Mouse (Mus musculus): ENCODE results near the gene Asb16. TPM values are rescaled to one million over a fixed set of nuclear protein-coding genes. Genes with fewer than 3 reads are reported as not detected.
A peak's percentile ranks its signal among the peaks of the same experiment; 100 is the strongest.

Gene Asb16
- polyA plus RNA-seq, 1 experiment from 2014 or later, result 0.13 TPM

DNA sequence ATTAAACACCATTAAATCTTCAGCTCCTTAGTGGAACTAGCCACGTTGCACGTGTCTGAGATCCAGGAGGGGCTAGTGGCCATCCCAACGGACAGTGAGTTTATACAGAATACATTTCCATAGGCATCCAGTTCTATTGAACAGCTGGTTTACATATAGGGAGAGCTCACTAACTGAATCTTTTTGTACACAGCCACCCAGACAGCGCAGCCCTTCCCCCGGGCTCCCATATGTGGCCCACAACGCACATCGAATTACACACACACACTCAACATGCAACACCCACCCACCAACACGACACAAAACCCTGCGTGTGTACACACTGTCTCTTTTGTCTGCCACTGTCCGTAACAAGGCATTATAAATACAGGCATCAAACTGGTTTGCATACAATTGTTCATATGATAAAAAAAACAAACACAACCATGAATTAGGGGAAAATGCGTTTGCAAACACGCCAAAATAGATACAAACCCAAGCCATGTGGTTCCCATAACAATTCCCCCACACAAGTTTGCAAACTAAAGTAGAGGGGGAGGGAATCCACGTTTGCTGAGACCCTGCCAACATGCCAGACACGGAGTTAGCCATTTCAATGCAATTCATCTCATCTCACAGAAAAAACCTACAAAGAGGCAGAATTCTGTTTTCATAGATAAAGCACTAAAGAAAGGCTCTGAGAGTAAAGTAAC, 22.8 kb upstream of the Asb16 start:
- H3K4me3 ChIP-seq, result peak overlapping the region; percentile 38
- 34% methylated on average over 14 of the region's 14 CpGs for WGBS
- ATAC-seq (ENCODE audit: low FRiP score, low read depth), result peak; percentile 39; the same call in 1 of the 2 replicates

DNA sequence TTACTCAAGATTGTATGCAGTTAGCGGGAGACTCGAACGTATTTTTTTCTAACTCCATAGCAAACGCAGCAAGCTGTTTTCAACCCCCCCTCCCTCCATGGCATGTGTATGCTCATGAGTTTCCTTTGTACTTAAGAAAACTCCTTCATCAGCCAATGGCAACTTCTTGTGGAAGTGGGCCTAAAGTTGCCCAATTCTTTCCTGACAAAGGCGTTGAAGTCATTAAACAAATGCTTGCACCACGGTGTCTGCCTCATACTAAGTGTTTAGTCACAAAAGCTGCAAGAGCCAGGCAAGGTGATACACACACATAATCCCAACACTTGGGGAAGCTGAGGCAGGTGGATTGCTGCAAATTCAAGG, 22.3 kb upstream of the Asb16 start:
- H3K9me3 ChIP-seq, result no peaks in the 10 kb centered on the region
- no peak overlapping the region for H3K9ac ChIP-seq
- no peak for ATAC-seq (ENCODE audit: low FRiP score, low read depth)
- H3K4me1 ChIP-seq (replicated peaks), result peaks cover 24% of the 10 kb centered on the region
- 0 out of 2 replicates have a peak overlapping the region, but pooled peaks have one; percentile 66 for H3K4me2 ChIP-seq
- H3K36me3 ChIP-seq, result no peaks in the 10 kb centered on the region
- no peaks in the 10 kb centered on the region for H3K27me3 ChIP-seq
- WGBS, result 85% methylated on average over 6 of the region's 6 CpGs
- no peak overlapping the region for H3K4me3 ChIP-seq
- no peak overlapping the region for H3K27ac ChIP-seq (replicated peaks)

More for the DNA sequence above, 22.8 kb upstream of the Asb16 start:
- H3K36me3 ChIP-seq, result no peaks in the 10 kb centered on the region
- no peaks in the 10 kb centered on the region for H3K27me3 ChIP-seq
- no peaks in the 10 kb centered on the region for H3K9me3 ChIP-seq
- H3K4me2 ChIP-seq, result peak overlapping the region; percentile 66
- H3K4me1 ChIP-seq (replicated peaks), result peaks cover 24% of the 10 kb centered on the region
- peak overlapping the region; percentile 76 for H3K27ac ChIP-seq (replicated peaks)
- peak overlapping the region; percentile 48 for H3K9ac ChIP-seq

DNA sequence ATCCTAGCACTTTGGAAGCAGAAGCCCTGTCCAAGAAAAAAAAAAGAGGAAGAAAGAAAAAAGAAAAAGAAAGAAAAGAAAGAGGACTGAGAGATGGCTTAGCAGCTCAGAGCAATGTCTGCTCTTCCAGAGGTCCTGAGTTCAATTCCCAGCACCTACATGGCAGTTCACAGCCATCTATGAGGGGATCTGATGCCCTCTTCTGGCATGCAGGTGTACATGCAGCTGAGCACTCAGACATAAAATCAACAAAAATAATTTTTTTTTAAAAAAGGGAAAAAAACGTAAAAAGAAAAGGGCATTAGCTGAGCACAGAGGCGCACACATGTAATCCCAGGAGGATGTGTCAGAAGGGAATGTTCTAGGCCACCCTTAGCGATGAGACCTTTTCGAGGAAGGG, 21.7 kb upstream of the Asb16 start:
- Histone ChIP-seq H3K9ac (no peak overlapping the region), H3K9me3 (no peaks in the 10 kb centered on the region), H3K4me3 (no peak overlapping the region), H3K27ac (replicated peaks) (no peak overlapping the region), H3K4me2 (no peak overlapping the region), H3K4me1 (replicated peaks) (peaks cover 24% of the 10 kb centered on the region), H3K36me3 (no peaks in the 10 kb centered on the region), H3K27me3 (no peaks in the 10 kb centered on the region)
- no peak for ATAC-seq (ENCODE audit: low FRiP score, low read depth)
- 86% methylated on average over 4 of the region's 4 CpGs for WGBS

DNA sequence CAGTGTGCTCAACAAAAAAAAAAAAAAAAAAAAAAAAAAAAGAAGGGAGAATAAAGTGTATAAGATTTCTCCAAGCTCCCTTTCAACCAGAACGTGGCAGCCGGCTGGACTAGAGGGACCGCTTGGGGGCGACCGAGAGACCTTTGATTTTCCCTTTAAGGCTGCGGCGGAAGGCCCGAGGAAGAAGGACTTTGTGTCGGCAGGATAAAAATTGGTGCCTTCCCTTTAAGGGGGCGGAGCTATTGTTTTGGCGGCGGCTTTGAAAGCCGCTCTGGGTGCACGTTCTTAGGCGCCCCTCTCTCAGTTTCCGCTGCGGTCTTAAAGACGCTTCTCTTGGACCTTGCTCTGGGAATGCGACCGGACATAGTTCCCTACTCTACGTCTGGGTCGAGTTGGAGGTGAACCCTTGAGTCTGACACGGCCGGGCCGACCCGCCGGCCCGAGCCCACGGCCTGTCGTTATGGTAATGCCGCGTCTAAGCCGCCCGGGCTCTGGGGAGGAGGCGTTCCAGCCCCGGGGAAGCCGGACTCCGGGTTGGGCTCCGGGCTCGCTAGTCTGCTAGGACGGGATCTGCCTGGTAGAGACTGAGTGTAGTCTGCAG, 19.8 kb upstream of the Asb16 start, which contains the start of gene BC030867:
BC030867 (plus strand) TSS at position 253 of the 601 bp plus-strand sequence.
- Histone ChIP-seq H3K9ac (peak within 1 kb of the TSS; percentile 32), H3K4me2 (peak within 1 kb of the TSS; percentile 86), H3K27me3 (no peaks in the 10 kb centered on the region), H3K9me3 (no peaks in the 10 kb centered on the region), H3K27ac (replicated peaks) (no peak within 1 kb of the TSS), H3K36me3 (no peaks in the 10 kb centered on the region), H3K4me1 (replicated peaks) (peaks cover 24% of the 10 kb centered on the region), H3K4me3 (peak within 1 kb of the TSS; percentile 45)
- ATAC-seq (ENCODE audit: low FRiP score, low read depth), result peak; percentile 54; the same call in 1 of the 2 replicates
- 0% methylated on average over 41 of the region's 41 CpGs for WGBS

DNA sequence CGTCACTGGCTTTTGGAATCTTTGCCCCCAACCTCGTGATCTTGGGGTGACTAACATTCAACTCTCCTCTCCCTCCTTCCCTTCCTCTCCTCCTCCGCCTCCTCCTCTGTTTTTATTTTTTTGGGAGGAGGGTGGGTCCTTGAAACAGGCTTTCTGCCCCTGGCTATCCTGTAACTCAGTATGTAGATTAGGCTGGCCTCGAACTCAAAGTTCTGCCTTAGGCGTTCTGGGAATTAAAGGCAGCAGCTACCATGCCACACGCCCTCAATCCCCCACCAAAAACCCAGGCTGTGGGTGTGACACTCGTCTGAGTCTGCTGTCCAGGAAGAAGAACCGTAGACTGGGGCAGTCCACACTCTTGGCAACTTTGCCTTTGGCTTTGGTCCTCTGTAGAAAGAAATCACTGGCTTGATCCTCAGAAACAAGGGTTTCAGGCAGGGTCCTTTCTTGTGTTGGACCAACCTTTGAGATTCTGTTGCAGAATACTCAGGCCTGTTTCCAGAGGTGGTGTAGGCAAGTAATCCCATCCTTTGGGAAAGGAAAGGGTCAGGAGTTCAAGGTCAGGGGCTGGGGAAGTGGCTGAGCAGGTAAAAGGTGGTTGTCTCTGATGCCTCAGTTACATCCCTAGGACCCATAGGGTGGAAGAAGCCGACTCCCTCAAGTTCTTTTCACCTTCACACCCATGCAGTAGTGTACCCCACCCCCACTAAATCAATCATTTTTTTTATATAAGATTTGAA, 19.0 kb upstream of the Asb16 start:
- 12% methylated on average over 9 of the region's 9 CpGs for WGBS
- Histone ChIP-seq H3K4me1 (replicated peaks) (peaks cover 21% of the 10 kb centered on the region), H3K27me3 (no peaks in the 10 kb centered on the region), H3K9me3 (no peaks in the 10 kb centered on the region), H3K9ac (no peak overlapping the region), H3K4me2 (peak overlapping the region; percentile 86), H3K4me3 (peak overlapping the region; percentile 45), H3K27ac (replicated peaks) (no peak overlapping the region), H3K36me3 (no peaks in the 10 kb centered on the region)
- ATAC-seq (ENCODE audit: low FRiP score, low read depth), result no peak

DNA sequence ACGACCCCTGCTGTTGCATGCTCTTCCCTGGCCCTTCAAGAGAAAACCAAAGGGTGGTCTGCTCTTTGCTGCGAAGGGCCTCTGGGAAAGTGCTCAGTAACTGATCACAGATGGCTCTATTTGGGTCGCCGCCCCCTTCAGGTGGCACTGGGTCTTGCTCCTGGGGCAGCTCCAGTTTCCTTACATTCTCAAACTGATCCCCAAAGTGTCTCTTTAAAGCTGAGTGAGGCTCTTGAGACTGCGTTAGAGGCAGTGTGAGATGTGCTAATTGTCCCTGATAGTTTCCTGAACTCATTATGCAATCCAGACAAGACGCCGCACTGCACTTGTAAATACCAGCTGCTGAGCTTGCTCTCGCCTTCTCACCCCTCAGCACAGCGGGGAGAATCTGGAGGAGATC, 11.0 kb upstream of the Asb16 start:
- no peak for ATAC-seq (ENCODE audit: low FRiP score, low read depth)
- Histone ChIP-seq H3K27ac (replicated peaks) (no peak overlapping the region), H3K9ac (no peak overlapping the region), H3K4me2 (no peak overlapping the region), H3K9me3 (no peaks in the 10 kb centered on the region), H3K4me3 (no peak overlapping the region), H3K36me3 (no peaks in the 10 kb centered on the region), H3K27me3 (no peaks in the 10 kb centered on the region), H3K4me1 (replicated peaks) (no peaks in the 10 kb centered on the region)
- WGBS, result 33% methylated on average over 9 of the region's 9 CpGs

DNA sequence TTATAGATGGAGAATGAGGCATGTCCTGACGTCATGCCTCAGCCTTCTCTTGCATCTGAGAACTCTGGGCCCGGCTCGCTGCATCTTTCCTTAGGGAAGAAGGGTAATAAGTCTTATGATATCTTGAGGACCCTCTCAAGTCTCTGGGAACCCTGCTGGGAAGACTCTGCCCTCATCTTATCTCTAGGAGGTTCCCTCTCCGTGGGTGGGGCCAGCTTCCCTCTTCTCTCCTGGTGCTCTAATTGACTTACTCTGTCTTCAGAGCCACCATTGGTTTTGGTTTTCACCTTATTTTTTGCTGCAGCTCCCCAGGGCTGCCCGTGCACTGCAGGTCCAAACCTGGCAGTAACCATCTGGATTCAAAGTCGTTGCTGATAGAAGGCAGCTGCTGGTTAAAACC, 10.4 kb upstream of the Asb16 start:
- ATAC-seq (ENCODE audit: low FRiP score, low read depth), result no peak
- Histone ChIP-seq H3K36me3 (no peaks in the 10 kb centered on the region), H3K9ac (no peak overlapping the region), H3K4me3 (no peak overlapping the region), H3K27ac (replicated peaks) (no peak overlapping the region), H3K9me3 (no peaks in the 10 kb centered on the region), H3K4me2 (no peak overlapping the region), H3K4me1 (replicated peaks) (no peaks in the 10 kb centered on the region), H3K27me3 (no peaks in the 10 kb centered on the region)
- 85% methylated on average over 6 of the region's 6 CpGs for WGBS

DNA sequence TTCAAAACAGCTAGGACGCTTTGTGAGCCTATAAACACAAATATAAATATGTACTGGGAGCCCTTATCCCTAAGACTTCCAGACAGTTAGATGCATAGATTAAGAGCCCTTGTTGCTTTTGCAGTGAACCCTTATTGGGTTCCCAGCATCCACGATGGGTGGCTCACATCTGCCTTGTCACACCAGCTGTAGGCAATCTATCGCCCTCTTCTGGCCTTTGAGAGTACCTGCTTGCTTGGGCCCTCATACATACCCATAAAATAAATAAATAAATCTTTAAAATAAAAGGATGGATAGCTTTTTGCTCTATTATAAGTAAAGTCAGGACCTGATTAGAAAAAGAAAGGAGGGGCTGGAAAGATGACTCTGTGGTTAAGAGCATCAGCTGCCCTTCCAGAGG, 10.0 kb upstream of the Asb16 start:
- 87% methylated on average over 3 of the region's 3 CpGs for WGBS
- no peak overlapping the region for H3K9ac ChIP-seq
- no peak overlapping the region for H3K4me2 ChIP-seq
- H3K4me1 ChIP-seq (replicated peaks), result no peaks in the 10 kb centered on the region
- no peak overlapping the region for H3K4me3 ChIP-seq
- H3K27ac ChIP-seq (replicated peaks), result no peak overlapping the region
- no peaks in the 10 kb centered on the region for H3K36me3 ChIP-seq
- H3K27me3 ChIP-seq, result no peaks in the 10 kb centered on the region
- no peaks in the 10 kb centered on the region for H3K9me3 ChIP-seq
- no peak for ATAC-seq (ENCODE audit: low FRiP score, low read depth)

DNA sequence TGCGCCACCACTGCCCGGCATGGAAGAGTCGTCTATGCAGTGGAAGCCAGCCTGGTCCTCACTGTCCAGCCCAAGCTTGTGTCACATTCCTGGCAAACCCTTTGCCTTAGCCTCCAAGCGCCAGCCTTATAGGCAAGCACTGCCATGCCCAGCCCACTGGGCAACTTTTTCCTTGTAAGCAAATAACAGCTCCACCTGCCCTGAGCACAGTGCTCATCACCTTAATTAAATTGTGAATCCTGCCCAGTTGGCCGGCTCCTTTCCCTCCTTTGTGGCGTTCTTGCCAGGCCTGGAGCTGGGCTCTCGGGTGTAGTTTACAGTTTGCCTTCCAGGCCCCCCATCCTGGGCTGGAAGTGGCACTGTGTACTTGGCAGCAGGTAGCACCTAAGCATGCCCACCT, 5.3 kb upstream of the Asb16 start:
- no peaks in the 10 kb centered on the region for H3K9me3 ChIP-seq
- peaks cover 8% of the 10 kb centered on the region for H3K4me1 ChIP-seq (replicated peaks)
- no peak overlapping the region for H3K4me2 ChIP-seq
- no peak overlapping the region for H3K27ac ChIP-seq (replicated peaks)
- H3K9ac ChIP-seq, result no peak overlapping the region
- no peaks in the 10 kb centered on the region for H3K36me3 ChIP-seq
- no peak for ATAC-seq (ENCODE audit: low FRiP score, low read depth)
- H3K4me3 ChIP-seq, result no peak overlapping the region
- 86% methylated on average over 7 of the region's 7 CpGs for WGBS
- H3K27me3 ChIP-seq, result no peaks in the 10 kb centered on the region

DNA sequence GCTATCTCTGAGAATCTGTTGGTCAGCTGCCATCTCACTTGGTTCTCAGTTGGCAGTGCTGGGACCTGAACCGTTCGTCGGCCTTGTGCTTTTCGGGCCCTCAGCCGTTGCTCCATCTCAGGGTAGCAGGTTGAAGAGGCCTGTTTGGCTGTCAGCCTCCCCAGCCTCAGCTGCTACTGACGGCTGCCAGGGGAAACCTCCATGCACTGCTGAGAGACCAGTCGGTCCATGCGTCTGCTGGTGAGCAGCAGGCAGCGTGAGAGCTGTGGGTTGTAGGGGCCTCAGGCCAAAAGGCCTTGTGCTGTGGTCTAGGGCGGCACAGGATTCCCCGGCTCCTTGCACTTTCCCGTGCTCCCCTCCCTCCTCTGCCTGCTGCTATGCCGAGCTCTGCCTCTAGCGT, 2.7 kb upstream of the Asb16 start:
- no peak overlapping the region for H3K4me3 ChIP-seq
- H3K36me3 ChIP-seq, result no peaks in the 10 kb centered on the region
- no peak overlapping the region for H3K9ac ChIP-seq
- H3K27me3 ChIP-seq, result no peaks in the 10 kb centered on the region
- H3K9me3 ChIP-seq, result no peaks in the 10 kb centered on the region
- 60% methylated on average over 14 of the region's 14 CpGs for WGBS
- peaks cover 8% of the 10 kb centered on the region for H3K4me1 ChIP-seq (replicated peaks)
- no peak for ATAC-seq (ENCODE audit: low FRiP score, low read depth)
- no peak overlapping the region for H3K4me2 ChIP-seq
- H3K27ac ChIP-seq (replicated peaks), result no peak overlapping the region

DNA sequence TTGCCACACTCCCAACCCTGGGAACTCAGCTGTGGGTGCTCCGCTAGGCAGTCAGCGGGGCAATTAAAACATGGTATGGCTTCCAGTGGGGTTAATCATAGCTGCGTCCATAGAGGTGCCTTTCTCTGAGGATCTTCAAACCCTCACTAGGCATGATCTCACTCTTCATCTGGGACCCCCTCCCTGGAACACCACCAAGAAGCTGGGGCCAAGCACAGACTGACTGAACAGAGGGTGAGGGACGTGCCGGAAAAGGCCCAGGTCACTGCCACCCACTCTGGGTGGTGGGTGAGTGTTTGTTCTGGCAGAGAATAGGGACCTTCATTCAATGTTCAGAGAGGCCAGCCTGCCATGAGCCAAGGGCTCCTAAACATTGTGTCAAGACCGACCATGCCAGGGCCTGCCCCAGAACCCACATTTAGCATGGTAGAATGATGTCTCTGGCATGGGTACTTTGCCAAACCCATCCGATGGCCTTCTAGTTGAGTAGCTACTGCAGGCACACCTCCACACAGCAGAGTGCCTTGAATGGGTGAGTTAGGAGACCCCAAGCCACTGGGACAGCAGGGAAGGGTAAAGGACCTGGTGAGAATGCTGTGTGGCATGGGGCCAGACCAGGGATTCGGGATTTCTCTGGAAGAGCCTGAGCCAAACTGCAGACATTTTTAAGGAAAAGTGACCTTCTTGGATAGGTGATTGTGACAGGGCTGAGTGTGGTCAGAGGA, 1.8 kb upstream of the Asb16 start:
- Histone ChIP-seq H3K27me3 (no peaks in the 10 kb centered on the region), H3K4me2 (no peak overlapping the region), H3K9me3 (no peaks in the 10 kb centered on the region), H3K4me3 (no peak overlapping the region), H3K9ac (no peak overlapping the region), H3K4me1 (replicated peaks) (peaks cover 8% of the 10 kb centered on the region), H3K36me3 (no peaks in the 10 kb centered on the region), H3K27ac (replicated peaks) (no peak overlapping the region)
- WGBS, result 89% methylated on average over 8 of the region's 8 CpGs
- ATAC-seq (ENCODE audit: low FRiP score, low read depth), result peak; percentile 32; the same call in 1 of the 2 replicates

DNA sequence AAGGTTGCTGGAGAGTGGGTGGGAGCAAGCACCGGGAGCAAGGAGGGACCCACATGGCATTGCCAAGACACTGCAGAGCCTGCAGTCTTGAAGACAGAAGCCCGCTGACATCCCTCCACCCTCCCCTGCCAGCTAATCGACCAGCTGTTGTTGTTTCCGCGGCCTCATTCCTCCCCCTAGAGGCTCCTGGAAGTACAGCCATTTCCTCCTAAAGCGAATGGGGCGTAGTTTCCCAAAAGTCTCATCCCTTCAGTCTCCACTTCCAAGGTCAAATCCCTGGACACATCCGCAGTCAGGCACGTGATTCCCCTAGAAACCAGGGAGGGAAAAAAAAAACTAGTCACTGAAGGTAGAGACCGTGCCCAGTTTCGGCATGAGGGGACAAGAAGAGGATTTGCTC, 1.1 kb upstream of the Asb16 start:
- no peak overlapping the region for H3K27ac ChIP-seq (replicated peaks)
- H3K9me3 ChIP-seq, result no peaks in the 10 kb centered on the region
- no peaks in the 10 kb centered on the region for H3K27me3 ChIP-seq
- H3K9ac ChIP-seq, result no peak overlapping the region
- H3K36me3 ChIP-seq, result no peaks in the 10 kb centered on the region
- H3K4me3 ChIP-seq, result no peak overlapping the region
- WGBS, result 5% methylated on average over 11 of the region's 11 CpGs
- H3K4me2 ChIP-seq, result no peak overlapping the region
- peak; percentile 67; the same call in 1 of the 2 replicates for ATAC-seq (ENCODE audit: low FRiP score, low read depth)
- peaks cover 8% of the 10 kb centered on the region for H3K4me1 ChIP-seq (replicated peaks)
